Mouse (Mus musculus) cerebellum, adult 2 months (tissue): ENCODE results near the gene Tbc1d16. TPM values are rescaled to one million over a fixed set of nuclear protein-coding genes. Genes with fewer than 3 reads are reported as not detected.

Experiments used
- DNase-seq, 2 experiments: peaks; one replicate each; pipeline ENCODE4 v3.0.0; 2021
- H3K27ac ChIP-seq: fragments of 200-500 bp; 2 replicates; pipeline ENCODE4 v1.5.1; 2012; ENCODE audit warnings: low read length, control low read depth, inconsistent platforms; ENCODE audit not compliant: insufficient read depth
- H3K27me3 ChIP-seq: fragments of 200-500 bp; 2 replicates; pipeline ENCODE4 v1.6.1; 2012; ENCODE audit warnings: inconsistent platforms, mild to moderate bottlenecking, low read length, moderate library complexity; ENCODE audit not compliant: control insufficient read depth, insufficient read depth
- H3K4me1 ChIP-seq: fragments of 200-500 bp; 2 replicates; pipeline ENCODE4 v1.6.1; 2011; ENCODE audit warnings: low read length; ENCODE audit not compliant: control insufficient read depth, insufficient read depth
- H3K4me3 ChIP-seq: fragments of 200-500 bp; replicated peaks from 2 replicates; pipeline ENCODE3; 2011; ENCODE audit warnings: mild to moderate bottlenecking, low read depth, low read length, control low read depth; ENCODE audit not compliant: insufficient read depth
- CTCF ChIP-seq: fragments of 200-500 bp; IDR thresholded peaks from 2 replicates; pipeline ENCODE4 v1.5.1; 2011; ENCODE audit warnings: low read depth, mild to moderate bottlenecking, control low read depth, low read length, moderate library complexity, borderline replicate concordance; ENCODE audit not compliant: insufficient read depth
- POLR2A ChIP-seq: fragments of 200-500 bp; IDR thresholded peaks from 2 replicates; pipeline ENCODE4 v1.6.1; 2011; ENCODE audit warnings: low read length, control low read depth, borderline replicate concordance; ENCODE audit not compliant: insufficient read depth
- WGBS: fragments of 180-500 bp; shearing (Covaris S2); methylation state at CpG from one replicate; pipeline ENCODE4 v1.1.7; 2018; 5-methylcytosine and 5-hydroxymethylcytosine counted together
- polyA plus RNA-seq: library from polyadenylated mRNA; depleted of rRNA; stranded (reverse); fragments of >200 nt; gene quantifications from 2 replicates; pipeline ENCODE4 v1.2.3, GENCODE M21; 2012

The Tbc1d16 gene
- polyA plus RNA-seq, 1 experiment: 32.5 TPM

DNA sequence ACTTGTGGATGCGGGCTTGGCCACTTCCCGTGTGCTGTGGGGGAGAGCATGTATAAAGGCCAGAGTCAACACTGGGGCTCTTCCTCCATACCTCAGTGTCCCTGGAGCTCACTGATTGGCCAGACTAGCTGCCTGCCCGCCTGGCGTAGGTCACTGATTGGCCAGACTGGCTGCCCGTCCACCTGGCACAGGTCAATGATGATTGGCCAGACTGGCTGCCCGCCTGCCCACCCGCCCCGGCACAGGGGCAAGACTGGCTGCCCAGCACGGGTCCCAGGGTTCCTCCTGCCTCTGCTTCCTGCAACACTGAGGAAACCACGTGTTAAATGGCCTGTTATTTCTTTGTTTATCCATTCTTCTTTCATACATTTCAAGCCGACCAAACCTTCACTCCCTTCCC lies 68.8 kb downstream of the Tbc1d16 start:
- no peaks in the 10 kb centered on the region for H3K27me3 ChIP-seq
- H3K4me1 ChIP-seq: peaks cover 9% of the 10 kb centered on the region; the same call in 1 of the 2 replicates
- no peak for TF ChIP-seq CTCF
- no peak for TF ChIP-seq POLR2A

DNA sequence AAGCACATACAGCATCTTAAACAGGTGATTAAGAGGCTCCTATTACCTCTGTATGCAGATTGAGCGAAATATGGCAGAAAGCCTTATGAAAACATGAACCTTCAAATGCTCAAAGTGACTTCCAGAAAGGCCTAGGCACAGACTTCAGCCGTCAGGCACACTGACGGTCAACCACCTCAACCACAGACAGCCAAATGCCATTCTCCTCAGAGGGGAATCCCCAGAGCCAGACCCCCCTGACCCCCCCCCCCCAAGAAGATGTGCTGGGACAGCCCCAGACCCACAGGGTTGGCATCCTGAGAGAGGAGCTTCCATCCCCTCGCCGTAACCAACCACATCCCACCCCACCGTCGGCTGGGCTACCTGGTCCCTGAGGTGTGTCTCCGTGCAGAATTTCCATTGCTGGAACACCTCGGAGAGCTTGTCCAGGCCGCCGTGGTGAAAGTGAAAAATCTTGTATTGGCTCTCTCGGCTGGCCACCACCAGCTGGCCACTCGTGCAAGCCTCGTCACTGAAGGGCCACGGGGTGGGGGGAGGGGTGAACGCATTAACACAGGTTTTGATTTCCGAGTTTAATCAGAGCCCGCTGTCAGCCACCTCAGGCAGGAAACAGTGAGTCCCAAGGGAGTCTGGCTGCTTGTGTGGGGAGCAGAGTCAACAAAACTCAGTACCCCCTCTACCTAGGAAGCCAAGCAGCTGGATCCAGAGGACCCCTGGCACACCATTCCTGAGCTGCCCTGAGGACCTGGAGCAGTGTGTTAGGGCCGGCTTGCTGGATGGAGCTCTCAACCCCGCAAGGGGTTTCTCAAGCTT lies 70.7 kb downstream of the Tbc1d16 start:
- Histone ChIP-seq H3K27ac (no peak overlapping the region), H3K27me3 (no peaks in the 10 kb centered on the region), H3K4me3 (no peak overlapping the region), H3K4me1 (peaks cover 9% of the 10 kb centered on the region; the same call in 1 of the 2 replicates)
- DNase-seq: no peak
- TF ChIP-seq CTCF (no peak), POLR2A (no peak)
- WGBS: 60% methylated on average over 20 of the region's 20 CpGs

More for the DNA sequence above, 68.8 kb downstream of the Tbc1d16 start:
- Histone ChIP-seq H3K4me3 (no peak overlapping the region), H3K27ac (no peak overlapping the region)
- peak; percentile 59 to 76 for DNase-seq
- 57% methylated on average over 11 of the region's 11 CpGs for WGBS

DNA sequence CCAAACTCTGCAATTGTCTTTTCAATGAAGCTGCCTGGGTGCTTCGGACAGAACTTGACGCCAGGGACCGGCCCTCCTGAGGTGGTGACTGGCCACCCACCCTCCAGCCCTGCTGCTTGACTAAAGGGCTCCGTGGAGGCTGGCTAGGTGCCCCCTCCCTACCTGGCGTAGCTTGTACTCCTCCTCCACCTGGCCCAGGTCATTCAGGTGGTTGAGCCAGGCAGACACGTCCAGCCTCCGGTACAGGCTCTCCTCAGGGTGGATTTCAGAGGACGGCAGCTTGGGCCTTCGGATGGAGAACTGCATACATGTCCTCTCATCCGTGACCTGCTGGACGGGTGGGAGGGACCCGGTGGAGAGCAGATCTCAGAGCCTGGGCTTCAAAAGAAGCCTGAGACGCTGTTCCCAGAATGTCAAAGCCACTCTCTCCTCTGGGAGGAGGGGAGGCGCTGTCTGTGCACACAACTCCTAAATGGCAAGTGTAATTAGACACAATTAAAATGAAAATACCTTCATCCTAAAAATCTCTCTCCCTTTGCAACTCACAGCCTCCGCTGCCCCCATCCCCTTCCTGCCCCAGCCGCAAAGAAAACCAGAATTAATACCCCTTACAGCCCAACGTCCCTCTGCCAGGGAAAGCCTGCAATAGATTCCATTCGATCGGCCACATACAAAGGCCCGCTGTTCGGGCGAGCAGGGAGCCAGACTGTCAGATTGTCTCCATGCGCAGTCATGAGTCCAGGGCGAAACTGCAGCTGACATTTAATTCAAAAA lies 71.6 kb downstream of the Tbc1d16 start:
- H3K27me3 ChIP-seq: no peaks in the 10 kb centered on the region
- TF ChIP-seq POLR2A (no peak), CTCF (no peak)
- no peak for DNase-seq
- peaks cover 9% of the 10 kb centered on the region; the same call in 1 of the 2 replicates for H3K4me1 ChIP-seq
- no peak overlapping the region for H3K27ac ChIP-seq
- H3K4me3 ChIP-seq: no peak overlapping the region
- 53% methylated on average over 24 of the region's 24 CpGs for WGBS

DNA sequence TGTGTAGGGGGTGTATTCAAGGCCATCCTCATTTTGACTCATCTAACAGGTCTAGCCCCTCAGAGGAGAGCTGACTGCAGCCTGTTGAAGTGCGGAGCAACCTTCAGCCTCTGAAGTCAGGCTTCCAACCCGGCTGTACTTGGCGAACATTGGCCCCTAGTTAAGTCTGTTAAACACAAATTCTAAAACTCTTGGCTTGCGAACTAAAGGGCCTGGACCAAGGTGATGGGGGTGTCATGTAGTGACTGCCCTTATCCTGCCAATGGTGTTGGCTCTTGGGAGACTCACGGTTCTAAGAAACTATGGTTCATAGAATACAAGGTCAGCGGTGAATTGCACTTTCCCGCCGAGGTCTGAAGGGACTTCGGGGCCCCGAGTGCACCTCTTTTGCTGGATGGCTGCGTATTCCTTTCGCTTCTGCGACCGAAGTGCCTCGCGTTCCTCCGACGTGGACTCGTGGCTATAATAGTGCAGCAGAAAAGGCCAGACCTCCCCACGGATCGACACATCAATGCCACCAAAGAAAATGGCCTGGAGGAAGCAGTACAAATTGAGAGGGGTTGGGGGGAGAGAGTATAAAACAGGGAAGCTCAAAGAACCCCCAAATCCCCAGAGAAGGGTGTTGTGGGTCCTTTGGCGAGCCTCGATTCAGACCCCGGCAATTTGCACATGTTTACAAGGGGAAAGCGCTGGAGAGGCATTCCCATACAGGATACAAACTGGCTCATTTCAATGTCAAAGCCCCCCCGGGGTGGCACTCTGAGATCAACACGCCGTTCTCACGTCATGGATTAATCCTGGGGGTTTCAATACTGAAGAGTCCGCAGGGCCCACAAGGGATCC lies 72.4 kb downstream of the Tbc1d16 start:
- TF ChIP-seq POLR2A: no peak
- no peak for TF ChIP-seq CTCF
- Histone ChIP-seq H3K27ac (no peak overlapping the region), H3K4me1 (peaks cover 14% of the 10 kb centered on the region; the same call in 1 of the 2 replicates), H3K4me3 (no peak overlapping the region), H3K27me3 (no peaks in the 10 kb centered on the region)
- 77% methylated on average over 30 of the region's 30 CpGs for WGBS
- DNase-seq: no peak

DNA sequence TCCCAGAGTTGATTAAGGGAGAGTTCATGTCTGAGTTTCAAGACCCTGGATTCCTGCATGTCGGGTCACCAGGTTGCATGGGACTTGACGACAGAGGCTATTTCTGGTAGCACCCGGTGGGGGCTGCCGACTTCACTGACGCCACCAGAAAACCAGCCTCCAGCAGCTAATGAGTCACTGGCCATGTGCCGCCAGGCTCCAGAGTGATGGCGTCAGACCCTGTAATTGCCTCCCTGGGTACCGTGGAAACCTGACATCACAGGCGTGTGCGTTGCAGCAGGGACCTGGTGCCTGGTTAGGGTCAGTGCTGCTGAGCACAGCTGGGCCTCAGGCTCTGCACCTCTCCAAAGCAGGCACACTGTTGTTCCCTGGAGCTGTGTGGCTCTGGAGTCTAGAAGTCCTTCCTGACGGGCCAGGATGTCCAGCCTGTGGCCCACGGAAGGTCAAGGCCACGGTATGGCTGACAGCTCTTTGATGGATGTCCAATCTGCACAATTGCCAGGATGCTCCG lies 75.9 kb downstream of the Tbc1d16 start:
- Histone ChIP-seq H3K27ac (no peak overlapping the region), H3K4me1 (peaks cover 12% of the 10 kb centered on the region; the same call in 1 of the 2 replicates), H3K4me3 (no peak overlapping the region), H3K27me3 (no peaks in the 10 kb centered on the region)
- WGBS: 57% methylated on average over 14 of the region's 14 CpGs
- no peak for TF ChIP-seq CTCF
- TF ChIP-seq POLR2A: no peak
- no peak for DNase-seq

DNA sequence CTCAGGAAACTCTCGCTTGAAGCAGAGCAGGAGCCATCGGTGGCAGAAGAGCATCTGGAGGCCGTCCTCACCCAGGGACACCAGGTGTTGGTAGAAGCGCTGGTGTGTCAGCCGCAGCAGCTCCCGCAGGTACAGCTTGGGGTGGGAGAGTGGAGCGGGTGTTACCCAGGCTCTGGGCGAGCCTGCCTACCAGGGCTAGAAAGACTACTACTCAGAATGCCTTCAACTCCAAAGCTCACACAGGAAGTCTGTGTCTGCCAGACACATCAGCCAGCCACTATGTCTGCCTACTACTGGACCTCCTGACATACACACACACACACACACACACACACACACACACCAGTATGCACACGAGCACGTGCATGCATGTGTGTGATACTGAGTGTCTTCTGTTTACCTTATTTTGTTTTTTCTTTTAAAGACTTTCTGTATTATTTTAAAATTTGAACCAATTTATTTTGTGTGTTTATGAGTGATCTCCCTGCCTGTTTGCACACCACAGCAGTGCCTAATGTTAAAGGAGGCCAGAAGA lies 77.2 kb downstream of the Tbc1d16 start:
- 84% methylated on average over 10 of the region's 10 CpGs for WGBS
- H3K27ac ChIP-seq: no peak overlapping the region

DNA sequence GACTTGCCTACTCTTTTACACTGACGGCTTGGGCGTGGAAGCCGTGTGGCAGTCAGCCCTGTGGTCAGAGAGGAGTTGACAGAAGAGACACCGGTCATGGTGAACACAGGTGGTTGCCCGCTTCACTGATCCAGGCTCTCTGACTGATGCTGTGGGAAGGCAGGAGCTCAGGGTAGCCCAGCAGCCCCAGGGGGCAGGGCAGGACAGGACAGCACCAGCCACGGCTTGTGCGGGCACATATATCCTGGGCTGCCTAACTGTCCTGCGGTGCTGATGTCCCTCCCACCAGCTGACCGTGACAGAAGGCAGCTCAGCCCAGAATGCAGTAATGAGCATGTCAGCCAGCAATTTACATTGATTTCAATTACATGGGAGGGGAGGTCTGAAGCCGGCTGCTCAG lies 77.9 kb downstream of the Tbc1d16 start:
- no peak for DNase-seq
- no peak for TF ChIP-seq POLR2A
- no peak for TF ChIP-seq CTCF
- 41% methylated on average over 10 of the region's 10 CpGs for WGBS
- H3K4me3 ChIP-seq: no peak overlapping the region
- H3K27ac ChIP-seq: no peak overlapping the region
- peaks cover 10% of the 10 kb centered on the region; the same call in 1 of the 2 replicates for H3K4me1 ChIP-seq
- H3K27me3 ChIP-seq: no peaks in the 10 kb centered on the region

More for the DNA sequence above, 77.2 kb downstream of the Tbc1d16 start:
- H3K4me3 ChIP-seq: no peak overlapping the region
- peaks cover 10% of the 10 kb centered on the region; the same call in 1 of the 2 replicates for H3K4me1 ChIP-seq
- DNase-seq: no peak
- no peak for TF ChIP-seq CTCF
- no peak for TF ChIP-seq POLR2A
- no peaks in the 10 kb centered on the region for H3K27me3 ChIP-seq
